Mouse (Mus musculus): Measurements from ENCODE around the gene Nhsl1.

The Nhsl1 gene

GRCm38 (mm10) chr10:18493010-18493894 lies 174.5 kb downstream of the Nhsl1 start:
- DNase-seq: peak; percentile 60

- DNase-seq: peak; percentile 17
Measured at GRCm38 (mm10) chr10:18494249-18494648, 175.5 kb downstream of the Nhsl1 start.

GRCm38 (mm10) chr10:18497066-18497465 lies 178.3 kb downstream of the Nhsl1 start:
- DNase-seq: peak; percentile 74

- peak; percentile 70 for DNase-seq
Measured at GRCm38 (mm10) chr10:18501997-18502396, 183.2 kb downstream of the Nhsl1 start.

- no peak for DNase-seq
Measured at GRCm38 (mm10) chr10:18505690-18506089, 186.9 kb downstream of the Nhsl1 start.

GRCm38 (mm10) chr10:18506501-18506946 lies 187.7 kb downstream of the Nhsl1 start:
- peak; percentile 53 for DNase-seq

GRCm38 (mm10) chr10:18507869-18508473 lies 189.2 kb downstream of the Nhsl1 start:
- DNase-seq: peak; percentile 27

GRCm38 (mm10) chr10:18508586-18508985 lies 189.8 kb downstream of the Nhsl1 start:
- peak; percentile 91 for DNase-seq

- no peak for DNase-seq
Measured at GRCm38 (mm10) chr10:18510663-18511062, 191.9 kb downstream of the Nhsl1 start.

GRCm38 (mm10) chr10:18511496-18511895 lies 192.7 kb downstream of the Nhsl1 start:
- peak; percentile 96 for DNase-seq

GRCm38 (mm10) chr10:18522556-18522955 lies 203.8 kb downstream of the Nhsl1 start:
- no peak for DNase-seq

GRCm38 (mm10) chr10:18525311-18525710 lies 206.5 kb downstream of the Nhsl1 start:
- DNase-seq: peak; percentile 91

GRCm38 (mm10) chr10:18525726-18526125 lies 206.9 kb downstream of the Nhsl1 start:
- DNase-seq: no peak

GRCm38 (mm10) chr10:18526184-18526850 lies 207.5 kb downstream of the Nhsl1 start:
- peak; percentile 95 for DNase-seq

- peak; percentile 85 for DNase-seq
Measured at GRCm38 (mm10) chr10:18526851-18527675, 208.3 kb downstream of the Nhsl1 start.

GRCm38 (mm10) chr10:18527766-18528165 lies 209.0 kb downstream of the Nhsl1 start:
- DNase-seq: peak; percentile 83

- peak; percentile 64 for DNase-seq
Measured at GRCm38 (mm10) chr10:18528475-18528874, 209.7 kb downstream of the Nhsl1 start.

- peak; percentile 55 for DNase-seq
Measured at GRCm38 (mm10) chr10:18529177-18529576, 210.4 kb downstream of the Nhsl1 start.

GRCm38 (mm10) chr10:18530161-18530560 lies 211.4 kb downstream of the Nhsl1 start:
- no peak for DNase-seq

GRCm38 (mm10) chr10:18532293-18532692 lies 213.5 kb downstream of the Nhsl1 start:
- DNase-seq: peak; percentile 43

GRCm38 (mm10) chr10:18536889-18537288 lies 218.1 kb downstream of the Nhsl1 start:
- no peak for DNase-seq

- peak; percentile 85 for DNase-seq
Measured at GRCm38 (mm10) chr10:18545309-18545708, 226.5 kb downstream of the Nhsl1 start.
